Mouse (Mus musculus): ENCODE measurements around the gene Adora2b.
"Not testable (repeated sequence)": the region's sequence is repeated elsewhere in the genome, so short reads cannot be mapped to it uniquely, and the experiment has no call there.

Adora2b gene

DNA sequence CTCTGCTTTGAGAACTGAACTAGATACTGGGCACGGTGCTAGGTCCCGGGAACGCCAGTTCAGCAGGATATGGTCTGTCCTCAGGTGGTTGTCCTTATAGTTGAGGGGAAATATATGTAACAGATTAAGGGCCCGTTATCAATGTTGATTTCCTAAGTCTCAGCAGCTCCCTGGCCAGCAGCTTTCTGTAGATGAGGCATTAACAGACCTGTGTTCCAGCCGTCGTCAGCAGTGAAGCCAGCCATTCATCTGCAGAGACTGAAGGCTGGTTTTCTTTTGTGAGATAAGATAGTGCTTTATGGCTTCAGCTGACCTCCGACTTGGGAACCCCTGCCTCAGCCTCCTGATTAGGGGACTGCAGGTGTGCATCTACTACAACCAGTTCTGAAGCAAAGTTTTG, 15.2 kb downstream of the Adora2b start:
- no peak for DNase-seq

DNA sequence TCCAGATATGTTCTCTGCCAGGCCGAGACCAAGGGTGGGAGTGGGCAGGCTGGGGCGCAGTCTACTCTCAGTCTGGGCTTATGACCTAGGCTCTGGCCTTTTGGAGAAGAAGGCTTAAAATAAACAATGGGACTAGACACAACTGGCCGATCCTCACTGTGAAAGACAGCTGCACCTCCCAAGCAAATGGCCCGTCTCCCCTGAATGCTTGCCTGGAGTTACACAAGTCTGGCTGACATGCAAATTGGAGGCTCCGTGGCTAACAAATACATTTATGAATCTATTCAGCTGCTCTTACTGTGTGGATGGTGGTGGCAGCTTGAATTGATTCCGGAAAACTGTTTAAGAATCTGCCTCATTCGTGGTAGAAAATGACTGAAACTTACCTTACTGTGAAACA, 16.9 kb downstream of the Adora2b start:
- no peak for DNase-seq

DNA sequence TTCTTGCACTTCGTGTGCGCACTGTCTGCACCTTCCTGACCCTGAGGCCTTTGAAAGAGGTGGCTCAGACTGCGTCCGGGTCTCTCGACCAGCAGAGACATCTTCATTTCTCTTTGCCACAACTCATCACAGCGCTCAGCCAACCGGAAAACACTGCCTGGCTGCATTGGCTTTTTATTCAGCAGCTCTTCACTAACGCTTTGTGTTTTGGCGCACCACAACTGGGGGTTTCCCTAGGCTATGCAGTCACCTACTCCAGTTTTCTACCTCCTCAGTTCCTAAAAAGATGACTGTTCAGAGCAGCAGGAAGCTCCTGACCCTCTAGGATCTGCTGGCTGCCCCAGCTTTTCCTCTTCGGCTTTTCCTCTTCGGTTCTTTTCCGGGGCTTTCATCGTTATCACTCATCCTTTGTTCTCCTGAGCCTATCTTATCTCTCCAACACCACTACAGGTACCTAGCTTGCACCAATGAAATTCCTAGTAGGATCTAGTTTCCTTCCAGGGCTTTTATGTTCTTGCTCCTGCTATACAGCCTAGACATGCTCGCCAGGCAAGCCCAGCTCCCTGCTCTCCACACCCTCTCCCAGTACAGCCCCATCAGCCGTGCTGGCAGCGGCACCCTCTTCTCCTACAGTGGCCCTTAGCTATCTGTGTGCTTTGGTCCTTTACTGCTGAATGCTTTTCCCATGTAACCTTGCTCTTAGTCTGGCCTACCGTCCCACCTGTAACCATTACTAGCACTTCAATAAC, 17.9 kb downstream of the Adora2b start:
- no peak for DNase-seq

DNA sequence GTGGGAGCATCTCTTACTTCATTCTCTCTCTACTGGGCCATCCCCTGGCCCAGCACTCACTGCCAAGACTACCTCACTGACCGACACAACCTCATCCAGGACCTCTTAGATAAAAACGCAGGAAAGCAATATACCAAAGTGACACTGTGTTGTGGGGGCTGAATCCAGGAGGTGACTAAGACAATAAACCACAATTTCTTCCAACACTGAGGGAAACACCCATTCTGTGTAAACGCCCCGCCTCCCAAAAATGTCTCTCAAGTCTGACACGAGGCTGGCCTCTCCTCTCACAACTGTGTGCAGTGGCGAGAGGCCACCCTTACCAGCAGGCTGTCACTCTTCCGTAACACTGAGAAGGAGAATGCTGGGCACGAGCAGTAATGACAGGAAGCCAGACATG, 19.6 kb downstream of the Adora2b start:
- DNase-seq, result no peak

DNA sequence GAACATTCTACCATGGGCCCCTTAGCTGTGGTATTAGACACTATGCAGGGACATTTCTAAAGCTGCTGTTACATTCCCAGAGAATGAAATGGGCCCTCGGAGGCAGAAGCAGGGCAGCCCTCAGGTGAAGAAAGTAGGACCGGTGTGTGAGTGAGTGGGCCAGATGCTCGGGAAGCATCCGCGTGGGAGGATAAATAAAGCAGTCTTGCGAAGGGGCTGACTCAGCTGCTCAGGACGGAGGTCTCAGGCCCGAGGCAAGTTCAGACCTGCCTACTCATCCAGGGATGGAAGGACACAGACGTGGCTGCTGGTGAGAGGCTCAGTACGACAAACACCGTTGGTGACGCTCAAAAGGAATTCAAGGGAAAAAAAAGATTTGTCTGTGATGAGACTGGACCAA, 20.3 kb downstream of the Adora2b start:
- DNase-seq, result no peak

DNA sequence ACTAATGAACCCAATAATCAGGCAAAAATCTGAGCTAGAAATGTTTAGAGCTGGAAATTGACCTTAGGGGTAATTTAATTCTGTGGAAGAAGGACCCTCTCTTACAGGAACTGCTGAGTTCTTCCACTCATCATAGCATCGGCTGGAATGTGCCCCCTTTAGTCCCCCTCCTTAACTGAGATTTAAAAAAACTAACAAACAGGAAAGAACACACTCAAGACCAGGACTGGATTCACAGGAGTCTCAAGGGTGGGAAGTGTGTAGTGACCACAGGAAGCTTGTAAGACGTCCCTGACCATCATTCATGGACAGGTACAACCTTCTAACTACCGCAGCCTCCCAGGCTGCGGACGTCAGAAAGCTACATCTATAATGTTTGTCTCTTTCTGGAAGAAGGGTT, 22.1 kb downstream of the Adora2b start:
- no peak for DNase-seq

DNA sequence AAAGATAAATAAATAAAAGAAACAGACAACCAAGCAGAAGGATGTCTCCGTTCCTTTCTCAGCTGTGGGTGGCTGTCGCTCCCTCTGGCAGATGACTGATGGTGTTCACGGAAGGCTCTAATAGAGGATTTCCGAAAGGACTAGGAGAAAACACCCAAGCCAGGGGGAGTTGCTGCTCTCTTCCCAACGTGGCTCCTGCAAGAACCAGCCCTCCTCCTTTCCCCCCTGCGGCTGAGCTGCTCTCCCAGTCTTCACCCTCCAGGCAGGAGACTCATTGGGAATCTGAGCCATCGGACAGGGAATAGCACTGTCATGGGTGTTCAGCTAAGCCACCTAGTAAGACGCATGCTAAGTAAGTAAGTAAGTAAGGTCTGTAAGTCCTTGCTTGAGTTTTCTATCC, 28.3 kb downstream of the Adora2b start:
- no peak for DNase-seq

DNA sequence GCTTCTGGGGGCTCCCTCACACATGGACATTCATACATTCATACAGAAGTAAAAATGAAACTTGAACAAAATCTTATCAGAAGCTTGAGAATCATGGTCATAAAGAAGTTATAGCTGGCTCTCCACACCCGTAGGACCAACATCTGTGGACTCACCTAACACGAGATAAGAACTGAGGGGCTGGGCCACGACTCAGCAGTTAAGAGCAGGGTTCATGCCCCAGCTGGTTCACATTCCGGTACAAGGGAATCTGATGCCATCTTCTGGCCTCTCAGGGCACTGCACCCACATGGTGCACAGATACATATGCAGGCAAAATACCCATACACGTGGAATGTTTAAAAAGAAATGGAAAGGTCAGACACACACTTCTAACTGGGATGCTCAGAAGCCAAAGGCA, 29.2 kb downstream of the Adora2b start:
- DNase-seq, result no peak

DNA sequence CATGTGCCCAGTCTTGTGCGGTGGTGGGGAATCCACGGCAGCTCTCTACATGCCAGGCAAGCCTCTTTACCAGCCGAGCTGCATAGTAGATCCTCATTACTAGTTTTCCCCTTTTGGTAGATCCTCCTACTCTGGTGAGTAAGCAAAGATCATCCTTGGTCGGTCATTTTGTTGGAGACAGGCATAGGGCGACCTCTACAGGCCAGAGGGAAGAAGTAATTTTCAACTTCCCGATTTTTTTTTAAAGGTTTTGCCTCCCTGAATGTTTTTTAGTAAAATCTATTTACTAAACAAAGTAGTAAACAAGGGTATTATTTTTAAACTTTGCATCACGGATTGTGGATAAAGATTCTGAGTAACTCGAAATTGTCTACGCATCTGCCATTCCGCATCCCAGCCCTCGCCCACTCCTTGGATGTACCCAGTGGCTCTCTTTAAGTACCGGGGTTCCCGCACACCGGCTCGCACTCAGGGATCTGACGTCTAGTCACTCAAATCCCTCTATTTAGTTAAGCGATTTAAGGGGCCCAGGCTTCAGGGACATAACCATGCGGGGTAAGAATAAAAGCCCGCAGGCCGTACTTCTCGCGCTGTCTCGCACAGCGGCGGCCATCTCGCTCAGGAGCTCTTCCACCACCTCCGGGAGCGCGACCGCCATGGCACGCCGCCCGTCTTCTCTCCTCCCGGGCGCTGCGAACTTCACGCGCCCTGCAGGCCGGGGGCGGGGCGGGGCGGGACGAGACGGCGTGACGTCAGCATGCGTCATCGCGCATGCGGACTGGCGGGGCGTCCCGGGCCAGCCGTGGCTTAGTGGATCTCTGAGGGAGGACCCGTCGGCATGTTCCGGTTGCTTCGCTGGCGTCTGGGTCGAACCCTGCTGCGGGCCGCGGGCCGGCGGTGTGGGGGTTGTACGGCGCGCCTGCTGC, 32.2 kb downstream of the Adora2b start, which contains the start of the genes Zswim7 and Ttc19:
Gene Zswim7 (minus strand): TSS at position 701 of the 926 bp plus-strand sequence.
Gene Ttc19 (plus strand): TSS at position 799 of the 926 bp plus-strand sequence.
- peak; percentile 93 for DNase-seq

DNA sequence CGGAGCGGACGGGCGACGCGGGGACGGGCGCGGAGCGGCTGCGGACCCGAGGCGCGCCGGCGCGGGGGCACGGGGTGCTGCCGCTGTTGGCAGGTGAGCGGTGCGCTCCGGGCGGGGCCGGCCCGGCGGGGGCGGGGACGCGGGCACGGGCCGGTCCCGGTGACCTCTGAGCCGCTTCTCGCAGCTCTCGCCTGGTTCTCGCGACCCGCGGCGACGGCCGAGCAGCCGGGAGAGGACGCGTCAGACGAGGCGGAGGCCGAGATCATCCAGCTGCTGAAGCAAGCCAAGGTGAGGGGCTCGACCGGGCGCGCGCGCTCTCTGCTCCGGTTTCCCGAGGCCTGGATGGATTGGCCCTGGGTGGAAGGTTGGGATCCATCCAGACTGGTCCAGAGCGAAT, 32.8 kb downstream of the Adora2b start:
- no peak for DNase-seq

DNA sequence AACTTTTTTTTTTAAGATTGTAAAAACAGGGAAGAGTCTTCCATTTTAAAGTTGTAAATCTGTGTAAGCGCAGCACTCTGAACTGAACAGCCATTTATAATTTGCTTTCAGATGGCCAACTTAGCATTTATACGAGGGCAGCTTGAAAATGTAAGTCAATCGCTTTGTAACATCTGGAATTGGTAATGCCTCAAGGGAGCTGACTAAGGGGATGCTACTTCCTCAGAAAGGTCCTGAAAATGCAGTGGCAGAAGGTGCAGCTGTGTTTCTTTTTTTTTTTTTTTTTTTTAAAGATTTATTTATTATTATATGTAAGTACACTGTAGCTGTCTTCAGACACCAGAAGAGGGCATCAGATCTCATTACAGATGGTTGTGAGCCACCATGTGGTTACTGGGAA, 35.2 kb downstream of the Adora2b start:
- not testable (repeated sequence) for DNase-seq

DNA sequence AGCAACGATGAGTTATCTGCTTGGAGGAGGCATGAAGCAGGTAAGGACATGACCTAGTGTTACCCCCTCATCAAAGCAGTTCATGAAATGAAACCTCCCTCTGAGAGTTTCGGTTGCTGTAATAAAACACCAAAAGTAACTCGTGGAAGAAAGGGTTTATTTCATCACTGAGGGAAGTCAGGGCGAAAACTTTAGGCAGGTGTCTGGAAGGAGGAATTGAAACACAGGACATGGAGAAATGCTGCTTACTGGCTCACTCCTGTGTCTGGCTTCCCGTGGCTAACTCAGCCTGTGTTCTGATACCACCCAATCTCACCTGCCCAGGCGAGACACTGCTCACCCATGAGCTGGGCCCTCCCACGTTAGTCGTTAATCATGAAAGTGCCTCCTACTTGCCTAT, 36.2 kb downstream of the Adora2b start:
- DNase-seq, result no peak

DNA sequence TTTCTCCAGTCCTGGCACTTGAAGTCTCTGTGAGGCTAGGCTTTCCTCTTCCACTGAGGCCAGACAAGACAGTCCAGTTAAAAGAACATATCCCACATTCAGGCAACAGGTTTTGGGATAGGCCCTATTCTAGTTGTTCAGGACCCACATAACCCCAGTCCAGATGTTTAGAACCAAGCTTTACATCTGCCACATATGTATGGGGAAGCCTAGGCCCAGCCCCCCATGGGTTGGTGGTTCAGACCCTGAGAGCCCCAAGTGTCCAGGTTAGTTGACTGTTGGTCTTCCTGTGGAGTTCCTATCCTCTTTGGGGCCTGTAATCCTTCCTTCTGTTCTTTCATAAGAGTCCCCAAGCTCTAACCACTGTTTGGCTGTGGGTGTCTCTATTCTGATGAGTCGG, 38.9 kb downstream of the Adora2b start:
- no peak for DNase-seq

DNA sequence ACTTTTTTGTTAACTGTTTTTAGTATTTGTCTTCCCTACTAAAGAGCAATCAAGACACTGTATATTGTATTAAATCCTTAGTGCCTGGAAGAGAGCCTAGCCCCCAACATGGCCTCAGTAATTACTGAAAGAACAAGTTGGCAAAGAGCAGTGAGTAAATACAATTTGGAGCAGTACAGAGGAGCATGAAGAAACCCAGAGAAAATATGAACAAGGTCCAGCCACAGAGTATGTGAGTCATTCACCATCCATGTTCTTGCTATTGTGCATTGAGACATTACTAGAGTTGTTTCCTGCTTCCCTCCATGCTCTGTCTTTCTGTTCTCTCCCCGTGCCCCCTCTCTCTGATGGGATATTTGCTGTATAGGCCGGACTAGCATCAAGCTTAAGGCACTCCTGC, 45.3 kb downstream of the Adora2b start:
- DNase-seq, result no peak

DNA sequence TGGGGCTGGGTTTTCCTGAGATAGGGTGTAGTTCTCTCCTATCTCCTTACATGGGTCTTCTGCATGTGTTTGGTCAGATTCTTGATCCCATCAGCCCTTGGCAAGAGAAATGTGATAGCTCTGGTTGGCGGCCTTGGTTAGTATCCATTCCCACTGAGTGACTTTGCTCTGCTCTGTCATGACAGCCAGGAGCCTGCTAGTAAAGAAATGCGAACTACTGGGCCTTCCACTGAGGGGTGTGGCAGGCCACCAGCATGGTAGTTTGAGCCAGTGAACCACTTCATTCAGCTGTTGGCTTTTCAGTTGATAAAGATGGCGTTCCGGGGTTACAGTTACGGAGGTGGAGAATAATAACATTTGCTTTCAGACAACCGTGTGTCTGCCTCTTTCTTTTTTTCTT, 50.1 kb downstream of the Adora2b start:
- DNase-seq, result no peak

DNA sequence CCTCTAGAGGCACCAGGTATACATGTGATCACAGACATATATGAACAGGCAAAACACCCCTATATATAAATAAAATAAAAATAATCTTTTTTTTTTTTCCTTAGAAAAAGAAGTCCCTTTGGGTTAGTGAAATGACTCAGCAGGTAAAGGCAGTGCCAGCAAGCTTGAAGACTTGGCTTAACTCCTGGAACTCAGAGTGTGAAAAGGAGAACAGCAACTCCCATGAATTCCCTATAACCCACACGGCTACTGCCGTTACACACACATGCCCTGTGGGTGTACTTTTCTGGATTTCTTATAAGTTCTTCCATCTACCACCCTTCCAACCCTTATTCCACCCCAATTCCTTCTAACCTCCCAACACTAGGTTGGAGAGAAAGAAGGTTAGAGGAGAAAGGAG, 57.1 kb downstream of the Adora2b start:
- DNase-seq, result no peak

DNA sequence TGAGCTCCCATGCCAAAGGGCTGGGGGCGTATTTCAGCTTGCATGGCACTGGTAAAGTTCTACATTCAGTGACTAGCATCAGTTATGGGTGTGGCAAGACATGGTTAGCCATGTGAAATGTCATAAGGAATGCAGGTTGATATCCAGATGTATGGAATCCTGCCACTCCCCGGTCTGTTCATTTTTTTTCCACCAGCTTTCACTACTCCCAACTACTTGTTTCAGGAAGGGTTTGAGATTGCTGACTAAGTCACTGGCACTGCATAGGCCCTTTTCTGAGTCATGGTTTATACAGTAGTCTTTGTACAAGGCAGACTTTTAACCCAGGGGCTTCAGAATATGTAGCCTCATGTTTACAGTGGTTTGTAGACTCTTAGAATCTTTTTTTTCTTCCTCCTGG, 60.5 kb downstream of the Adora2b start:
- DNase-seq, result no peak

DNA sequence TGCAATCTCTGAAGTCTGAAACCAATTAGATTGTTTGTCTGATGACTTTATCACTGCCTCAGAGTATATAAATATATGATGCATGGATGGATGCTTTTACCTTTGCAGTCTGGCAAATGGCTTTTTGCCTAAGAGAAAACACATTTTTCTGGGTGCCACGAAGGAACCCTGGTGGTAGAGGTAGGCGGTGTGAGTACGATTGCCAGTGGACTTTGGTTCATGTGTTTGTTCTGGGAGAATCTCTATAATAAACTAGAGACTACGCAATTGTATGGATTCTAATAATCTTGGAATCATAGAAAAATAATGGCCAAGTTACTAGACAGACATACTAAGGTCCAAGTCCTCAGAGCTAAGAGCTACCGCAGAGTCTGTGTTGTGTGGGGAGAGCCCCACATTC, 66.2 kb downstream of the Adora2b start:
- no peak for DNase-seq
